Mouse (Mus musculus): ENCODE results near the gene Ccdc8.

Ccdc8 gene

GRCm38 (mm10) chr7:17015381-17015780, 22.9 kb downstream of the Ccdc8 start:
- DNase-seq = no peak

DNA sequence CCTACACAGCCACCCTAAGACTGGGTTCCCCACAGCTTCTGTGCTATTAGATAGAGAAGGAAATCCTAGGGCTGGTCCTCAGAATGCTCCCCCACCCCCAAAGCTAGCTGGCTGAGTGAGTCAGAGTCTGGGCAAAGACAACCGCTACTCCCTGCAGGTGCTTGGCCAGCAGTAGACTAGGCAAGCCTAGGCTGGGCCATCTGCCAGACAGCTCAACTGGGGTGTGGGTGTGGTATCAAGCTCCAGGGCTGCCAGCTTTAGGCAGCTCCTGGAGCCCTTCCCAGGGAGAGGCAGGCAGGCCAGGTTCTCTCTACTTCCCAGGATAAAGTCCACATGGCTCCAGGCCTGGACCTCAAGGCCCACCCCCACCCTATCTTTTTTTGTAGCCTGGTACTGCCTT, 24.5 kb downstream of the Ccdc8 start:
- peak; percentile 77 to 87 for DNase-seq

GRCm38 (mm10) chr7:17017921-17018320, 25.4 kb downstream of the Ccdc8 start:
- DNase-seq = no peak

DNA sequence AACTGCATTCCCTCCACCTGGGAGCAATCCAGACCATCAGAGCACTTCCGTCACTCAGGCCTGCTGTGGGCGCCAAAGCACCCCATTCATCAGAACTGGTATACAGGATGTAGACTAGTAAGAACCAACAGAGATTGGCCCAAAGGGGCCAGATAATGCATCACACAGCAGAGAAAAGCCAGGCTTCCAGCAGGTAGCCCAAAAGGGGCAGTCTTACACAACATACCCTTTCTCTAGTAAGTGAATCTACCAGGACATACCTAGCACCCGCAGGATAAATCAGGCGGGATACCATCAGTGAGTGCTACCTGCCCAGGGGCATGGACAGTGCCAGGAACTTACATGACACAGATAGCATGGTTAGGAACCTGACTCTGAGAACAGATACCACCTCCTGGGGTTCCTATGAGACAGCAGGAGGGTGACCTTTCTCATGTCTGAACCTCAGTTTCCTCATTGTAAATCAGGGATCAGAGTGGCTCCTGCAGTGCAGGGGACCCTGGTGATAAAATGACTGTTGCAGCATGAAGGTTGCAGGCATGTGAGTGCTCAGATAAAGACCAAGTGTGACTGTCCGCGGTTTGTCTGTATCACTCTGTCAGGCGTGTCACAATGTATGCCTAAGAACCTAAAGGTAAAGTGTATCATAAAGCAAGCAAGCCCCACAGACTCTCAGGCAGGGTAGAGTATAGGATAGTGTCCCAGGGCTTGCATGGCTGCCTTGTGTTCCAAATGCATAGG, 27.1 kb downstream of the Ccdc8 start:
- no peak for DNase-seq

- no peak for DNase-seq
These were observed 29.7 kb downstream of the Ccdc8 start for GRCm38 (mm10) chr7:17022176-17022575.

DNA sequence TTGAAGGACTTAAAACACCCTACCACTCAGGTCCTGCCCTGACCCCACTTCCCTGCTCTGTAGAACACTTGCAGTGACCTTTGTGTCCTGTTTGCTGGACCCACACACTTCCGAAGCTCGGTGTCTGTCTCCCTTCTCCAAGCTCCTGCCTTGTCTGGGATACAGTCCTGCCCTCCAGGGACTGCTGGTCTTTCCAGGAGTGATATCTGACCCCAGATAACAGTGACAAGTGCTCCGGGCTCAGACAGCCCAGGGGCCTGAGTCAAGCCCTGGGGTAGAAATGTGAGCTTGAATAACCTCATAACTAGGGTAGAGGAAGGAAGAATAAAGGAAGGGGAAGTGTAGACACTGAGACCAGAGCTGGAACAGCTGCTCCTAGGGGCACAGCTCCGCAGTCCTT, 31.2 kb downstream of the Ccdc8 start:
- DNase-seq = no peak

GRCm38 (mm10) chr7:17024141-17024540, 31.6 kb downstream of the Ccdc8 start:
- DNase-seq = peak; percentile 68 to 74

GRCm38 (mm10) chr7:17024814-17025504, 32.5 kb downstream of the Ccdc8 start:
- DNase-seq = peak; percentile 45 to 70

GRCm38 (mm10) chr7:17025505-17025894, 33.0 kb downstream of the Ccdc8 start:
- no peak for DNase-seq

DNA sequence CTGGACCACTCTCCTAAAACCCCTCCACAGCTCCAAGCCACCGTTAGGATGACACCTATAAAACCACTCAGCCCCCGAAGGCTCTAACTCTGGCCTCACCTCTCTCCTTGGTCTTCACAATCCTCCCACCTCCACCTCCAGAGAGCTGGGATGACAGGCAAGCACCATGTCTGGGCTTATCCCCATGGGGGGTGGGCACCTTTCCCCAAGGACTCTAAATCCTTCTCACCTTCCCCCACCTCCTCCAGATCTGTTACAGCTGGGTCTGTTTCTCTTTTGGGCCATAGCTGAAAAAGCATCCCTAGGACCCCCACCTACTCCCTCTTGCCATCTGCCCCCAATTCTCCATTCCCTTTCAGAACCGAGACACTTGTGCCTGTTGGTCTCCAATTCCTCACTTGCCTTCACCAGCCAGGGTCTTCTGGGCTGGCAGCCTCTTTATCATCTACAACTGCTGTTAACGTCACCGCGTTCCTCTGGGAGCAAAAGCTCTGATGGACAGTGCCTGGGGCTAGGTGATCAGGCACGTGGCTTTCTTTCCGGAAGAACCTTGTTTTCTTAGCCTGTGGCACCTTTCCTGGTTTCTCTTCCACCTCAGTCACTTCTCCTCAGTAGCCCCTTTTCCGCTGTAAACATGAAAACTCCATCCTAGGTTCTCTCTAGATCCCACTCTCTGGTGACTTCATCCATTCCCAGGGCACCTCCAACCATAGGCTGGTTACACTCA, 33.6 kb downstream of the Ccdc8 start:
- DNase-seq = no peak

- no peak for DNase-seq
These were observed 34.4 kb downstream of the Ccdc8 start for GRCm38 (mm10) chr7:17026710-17027587.

GRCm38 (mm10) chr7:17027588-17028343, 35.3 kb downstream of the Ccdc8 start, which contains the start of gene Ppp5c:
Gene Ppp5c (minus strand): TSS chr7:17027924.
- DNase-seq = peak; percentile 94 to 97

DNA sequence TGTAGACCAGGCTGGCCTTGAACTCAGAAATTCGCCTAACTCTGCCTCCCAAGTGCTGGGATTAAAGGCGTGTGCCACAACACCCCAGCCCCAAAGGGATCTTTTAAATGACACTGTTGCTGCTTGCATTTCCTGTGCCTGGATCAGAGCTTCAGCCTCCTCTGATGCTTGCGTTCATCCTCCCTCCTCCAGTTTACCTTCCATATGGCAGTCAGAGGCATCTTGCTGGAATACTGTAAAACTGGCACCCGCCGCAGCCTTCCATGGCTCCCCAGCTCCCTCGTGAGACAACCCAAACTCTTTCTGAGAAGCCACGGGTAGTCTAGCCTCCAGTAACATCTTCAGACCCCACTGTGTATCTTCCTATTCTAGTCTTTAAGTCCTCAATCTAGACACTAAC, 36.4 kb downstream of the Ccdc8 start:
- DNase-seq = no peak

DNA sequence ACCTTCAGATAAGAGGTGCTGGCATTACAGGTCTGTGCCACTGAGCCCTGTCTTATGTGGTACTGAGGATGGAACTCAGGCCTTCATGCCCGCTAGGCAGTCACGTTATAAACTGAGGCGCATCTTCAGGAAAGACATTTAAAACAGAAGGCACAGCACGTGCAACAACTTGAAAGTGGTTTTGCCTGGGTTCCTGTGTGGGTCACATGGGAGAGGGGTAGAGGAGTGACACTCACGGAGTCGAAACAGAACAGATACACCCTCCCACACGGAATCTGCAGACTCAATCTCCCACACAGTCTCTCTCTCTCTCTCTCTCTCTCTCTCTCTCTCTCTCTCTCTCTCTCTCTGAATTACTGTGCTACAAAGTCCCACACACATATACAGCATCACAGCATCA, 37.7 kb downstream of the Ccdc8 start:
- no peak for DNase-seq

- no peak for DNase-seq
These were observed 45.6 kb downstream of the Ccdc8 start for GRCm38 (mm10) chr7:17038018-17038695.

DNA sequence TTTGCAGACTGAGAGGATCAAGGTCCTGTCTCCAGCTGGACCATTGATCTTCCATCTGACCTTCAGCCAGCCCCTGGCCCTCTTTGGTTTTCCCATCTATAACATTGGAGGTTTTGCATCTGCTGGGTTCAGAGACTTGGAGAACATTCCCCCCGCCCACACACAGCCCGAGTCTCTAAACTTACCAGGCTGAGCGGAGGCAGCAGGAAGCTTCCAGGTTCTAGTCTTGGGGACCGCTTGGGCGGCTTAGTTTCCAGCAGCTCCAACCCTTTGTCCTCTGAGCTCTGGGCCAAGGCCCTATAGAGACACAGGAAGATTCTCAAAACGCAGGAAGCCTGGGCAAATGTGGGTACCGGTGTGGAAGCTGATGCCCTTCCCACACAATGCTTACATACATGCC, 46.9 kb downstream of the Ccdc8 start:
- DNase-seq = no peak

GRCm38 (mm10) chr7:17045743-17046142, 53.2 kb downstream of the Ccdc8 start:
- DNase-seq = no peak
